Mouse (Mus musculus) stomach, postnatal 0 days (tissue): Measurements from ENCODE around the gene 1700025B11Rik. TPM values are rescaled to one million over a fixed set of nuclear protein-coding genes. Genes with fewer than 3 reads are reported as not detected.
A peak's percentile ranks its signal among the peaks of the same experiment; 100 is the strongest.
"Not testable (repeated sequence)": the region's sequence is repeated elsewhere in the genome, so short reads cannot be mapped to it uniquely, and the experiment has no call there.

Source experiments
- ATAC-seq: fragments of 200-750 bp; cut with Nextera tagmentation; 2 replicates; pipeline ENCODE4 v1.8.0; 2017; ENCODE audit not compliant: low FRiP score, low TSS enrichment
- DNase-seq: peaks from one replicate; pipeline ENCODE4 v3.0.0-alpha.2; 2016; ENCODE audit warnings: low spot score
- H3K27ac ChIP-seq: fragments of 300-500 bp; sonication (generic); replicated peaks from 2 replicates; pipeline ENCODE4 v1.5.1; 2014; ENCODE audit warnings: mild to moderate bottlenecking, control low read depth
- H3K27me3 ChIP-seq: fragments of 300-500 bp; sonication (generic); 2 replicates; pipeline ENCODE4 v1.6.1; 2014; ENCODE audit warnings: low read length; ENCODE audit not compliant: control insufficient read depth, insufficient read depth
- H3K36me3 ChIP-seq: fragments of 300-500 bp; sonication (generic); 2 replicates; pipeline ENCODE4 v1.6.1; 2014; ENCODE audit warnings: low read length, mixed read lengths; ENCODE audit not compliant: control insufficient read depth, insufficient read depth
- H3K4me1 ChIP-seq: fragments of 300-500 bp; sonication (generic); replicated peaks from 2 replicates; pipeline ENCODE4 v1.6.1; 2014; ENCODE audit warnings: antibody characterized with exemption; ENCODE audit not compliant: control insufficient read depth, insufficient read depth
- H3K4me2 ChIP-seq: fragments of 300-500 bp; sonication (generic); replicated peaks from 2 replicates; pipeline ENCODE4 v1.6.1; 2014; ENCODE audit warnings: low read depth, mild to moderate bottlenecking, control low read depth, moderate library complexity
- H3K4me3 ChIP-seq: fragments of 300-500 bp; sonication (generic); 2 replicates; pipeline ENCODE4 v1.5.1; 2014; ENCODE audit warnings: low read depth, low read length, control low read depth
- H3K9ac ChIP-seq: fragments of 300-500 bp; sonication (generic); 2 replicates; pipeline ENCODE4 v1.6.1; 2014; ENCODE audit warnings: mild to moderate bottlenecking, low read length, control low read depth, mixed read lengths
- H3K9me3 ChIP-seq: fragments of 300-500 bp; sonication (generic); 2 replicates; pipeline ENCODE4 v1.6.1; 2016; ENCODE audit warnings: low read length; ENCODE audit not compliant: control insufficient read depth
- CTCF ChIP-seq: IDR thresholded peaks from 2 replicates; pipeline ENCODE4 v1.5.1; 2016; ENCODE audit warnings: antibody characterized with exemption, low read depth, mild to moderate bottlenecking, moderate library complexity
- EP300 ChIP-seq: optimal IDR thresholded peaks from 2 replicates; pipeline ENCODE3; 2016; ENCODE audit warnings: antibody characterized with exemption
- WGBS: fragments of 180-500 bp; shearing (Covaris S2); extraction: QIAGEN DNeasy Blood & Tissue Kit; methylation state at CpG from one replicate; pipeline ENCODE4 v1.1.7; 2014; 5-methylcytosine and 5-hydroxymethylcytosine counted together
- polyA plus RNA-seq: library from polyadenylated mRNA; unstranded; fragments of >200 nt; fragmentation: Nextera tagmentation; extraction: Ambion mirVana; gene quantifications from 2 replicates; pipeline ENCODE4 v1.2.1, GENCODE M21; 2015

Gene 1700025B11Rik
- polyA plus RNA-seq, 1 experiment from 2014 or later: not detected

DNA sequence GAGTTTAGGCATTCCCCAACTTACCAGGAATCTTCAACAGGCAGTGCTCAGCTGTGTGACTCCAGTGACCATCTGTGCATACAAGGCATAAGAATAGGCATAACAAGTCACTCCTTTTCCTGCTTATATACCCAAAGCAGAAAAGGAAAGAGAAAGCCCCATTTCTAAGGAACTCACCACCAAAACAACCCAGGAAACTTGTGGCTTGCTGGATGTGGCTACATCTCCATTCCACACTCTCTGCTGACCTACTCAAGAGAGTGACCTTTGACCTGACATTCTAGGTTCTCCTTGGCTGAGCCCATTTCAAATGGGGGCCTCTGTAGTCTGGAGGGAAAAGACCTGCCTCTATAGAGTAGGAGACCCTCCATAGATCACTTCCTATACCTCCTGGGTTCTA, 28.5 kb downstream of the 1700025B11Rik start, which contains the start of gene Apol7c:
Gene Apol7c, minus strand, starts transcription at position 101 of the 400 bp plus-strand sequence.
- Histone ChIP-seq H3K27ac (no peak within 1 kb of the TSS), H3K27me3 (no peaks in the 10 kb centered on the region), H3K4me1 (no peaks in the 10 kb centered on the region), H3K4me3 (no peak within 1 kb of the TSS), H3K9ac (no peak within 1 kb of the TSS), H3K9me3 (no peaks in the 10 kb centered on the region), H3K36me3 (no peaks in the 10 kb centered on the region), H3K4me2 (no peak within 1 kb of the TSS)
- DNase-seq (no peak), ATAC-seq (no peak)
- no peak for TF ChIP-seq EP300
- TF ChIP-seq CTCF: no peak

DNA sequence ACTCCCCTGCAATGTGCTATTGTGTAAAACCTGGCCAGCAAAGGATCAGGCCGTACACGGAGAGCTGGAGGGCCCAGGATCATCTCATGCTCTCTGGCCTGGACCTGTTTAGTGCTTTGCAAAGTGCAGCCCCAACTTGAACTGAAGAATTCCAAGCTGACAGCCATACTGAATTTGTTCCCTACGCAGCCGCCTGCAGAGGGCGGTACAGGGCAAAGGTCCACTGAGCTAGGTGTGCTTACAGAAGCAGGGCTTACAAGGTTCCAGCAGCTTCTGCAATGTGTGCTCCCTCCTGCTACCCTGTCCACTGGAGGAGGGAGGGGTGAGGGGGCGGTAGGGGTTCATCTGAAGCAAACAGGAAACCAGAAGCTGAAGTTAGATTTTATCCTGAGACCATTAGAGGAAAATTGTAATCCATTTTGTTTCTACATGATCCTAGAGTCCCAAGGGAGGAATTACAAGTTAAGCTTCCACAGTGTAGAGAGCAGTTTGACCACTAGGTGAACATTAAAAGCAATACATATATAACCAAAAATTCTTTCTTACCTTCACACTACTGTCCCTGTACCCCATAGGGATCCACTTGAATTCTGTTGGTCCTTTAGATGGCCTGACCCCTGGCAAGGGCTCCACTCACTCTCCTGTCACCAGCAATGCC, 38.4 kb downstream of the 1700025B11Rik start:
- not testable (repeated sequence) for H3K9me3 ChIP-seq, H3K36me3 ChIP-seq, H3K4me3 ChIP-seq, H3K27me3 ChIP-seq, H3K9ac ChIP-seq, H3K4me1 ChIP-seq, H3K27ac ChIP-seq, H3K4me2 ChIP-seq
- DNase-seq: peak; percentile 78
- peak; percentile 77 for TF ChIP-seq CTCF
- WGBS: 13% methylated on average over 6 of the region's 6 CpGs
- peak; percentile 67; the same call in 1 of the 2 replicates for ATAC-seq

DNA sequence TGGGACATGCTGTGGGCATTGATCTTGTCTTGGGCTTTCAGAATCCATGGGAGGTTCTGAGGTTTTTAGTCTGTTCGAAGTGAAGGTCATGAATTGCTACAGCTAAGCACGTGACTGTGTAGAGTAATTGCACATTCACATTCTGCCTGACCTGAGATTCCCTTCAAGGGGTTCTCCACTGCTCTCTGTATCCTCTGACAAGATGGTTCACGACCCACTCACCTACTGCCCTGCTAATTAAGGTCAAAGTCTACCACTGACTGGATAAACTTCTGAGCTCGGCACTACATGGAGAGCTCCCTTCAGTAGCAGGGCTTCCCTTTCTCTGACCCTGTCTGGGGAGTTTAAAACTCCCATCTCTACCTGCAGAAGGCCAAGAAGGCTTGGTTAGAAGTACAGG, 41.1 kb downstream of the 1700025B11Rik start:
- H3K9ac ChIP-seq, ATAC-seq, H3K9me3 ChIP-seq, H3K4me2 ChIP-seq, H3K36me3 ChIP-seq, H3K4me3 ChIP-seq, H3K4me1 ChIP-seq, H3K27ac ChIP-seq, H3K27me3 ChIP-seq, DNase-seq: not testable (repeated sequence)
- 57% methylated on average over 4 of the region's 4 CpGs for WGBS

Other genes with a start within 250 kb of the 1700025B11Rik start
- gene Apol7a, start 162.8 kb downstream of the 1700025B11Rik start, polyA plus RNA-seq: 12.7 and 14.5 TPM in 2 replicates
- 2.3 and 3.1 TPM in 2 replicates for gene Apol9a, start 150.8 kb downstream of the 1700025B11Rik start, polyA plus RNA-seq
- gene Apol7b, start 114.4 kb downstream of the 1700025B11Rik start, polyA plus RNA-seq: 0.15 TPM in 1 of 2 replicates, not detected in the other
- not detected in 2 replicates for gene Apol10a, start 84.8 kb downstream of the 1700025B11Rik start, polyA plus RNA-seq
- gene Apol11a, start 53.6 kb downstream of the 1700025B11Rik start, polyA plus RNA-seq: not detected in 2 replicates
- 0.28 and 0.34 TPM in 2 replicates for gene Apol7c, start 28.6 kb downstream of the 1700025B11Rik start, polyA plus RNA-seq
- 0.38 and 0.50 TPM in 2 replicates for gene Apol10b, start 34.2 kb upstream of the 1700025B11Rik start, polyA plus RNA-seq
- gene Gm36245, start 37.4 kb upstream of the 1700025B11Rik start, polyA plus RNA-seq: not detected in 2 replicates
- 0.05 and 0.08 TPM in 2 replicates for gene Apol11b, start 81.4 kb upstream of the 1700025B11Rik start, polyA plus RNA-seq
- gene Apol7e, start 137.0 kb upstream of the 1700025B11Rik start, polyA plus RNA-seq: 0.10 TPM in 1 of 2 replicates, not detected in the other
- gene Apol9b, start 167.1 kb upstream of the 1700025B11Rik start, polyA plus RNA-seq: 0.33 and 0.45 TPM in 2 replicates
- gene Apol8, start 195.1 kb upstream of the 1700025B11Rik start, polyA plus RNA-seq: 0.05 and 0.10 TPM in 2 replicates